Mouse (Mus musculus): ENCODE results near the gene Tspan18.

DNA sequence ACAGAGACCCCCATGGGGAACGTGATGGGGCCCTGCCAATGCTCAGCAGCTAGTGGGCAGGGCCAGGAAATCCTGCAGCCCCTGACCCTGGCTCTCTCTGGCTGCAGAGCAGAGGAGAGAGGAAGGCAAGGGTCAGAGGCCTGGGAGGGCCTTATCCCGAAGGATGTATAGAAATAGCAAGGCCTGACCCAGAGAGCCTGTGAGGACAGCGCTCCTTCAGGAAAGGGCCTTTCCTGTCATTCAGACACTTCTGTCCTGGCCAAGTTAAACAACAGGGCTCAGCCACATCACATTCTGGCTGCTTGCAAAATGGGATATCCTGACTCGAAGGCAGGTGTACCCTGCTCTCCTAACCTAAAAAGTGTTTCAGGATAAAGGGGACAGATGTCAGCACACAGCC is 66.5 kb downstream of the Tspan18 start:
- no peak for TF ChIP-seq GATA1 (IDR thresholded peaks at IDR 0.05; ENCODE audit: borderline replicate concordance, low read length)
- no peak for TF ChIP-seq FLI1 (IDR thresholded peaks at IDR 0.05; ENCODE audit: low read length)
